In the genomic region with DNA sequence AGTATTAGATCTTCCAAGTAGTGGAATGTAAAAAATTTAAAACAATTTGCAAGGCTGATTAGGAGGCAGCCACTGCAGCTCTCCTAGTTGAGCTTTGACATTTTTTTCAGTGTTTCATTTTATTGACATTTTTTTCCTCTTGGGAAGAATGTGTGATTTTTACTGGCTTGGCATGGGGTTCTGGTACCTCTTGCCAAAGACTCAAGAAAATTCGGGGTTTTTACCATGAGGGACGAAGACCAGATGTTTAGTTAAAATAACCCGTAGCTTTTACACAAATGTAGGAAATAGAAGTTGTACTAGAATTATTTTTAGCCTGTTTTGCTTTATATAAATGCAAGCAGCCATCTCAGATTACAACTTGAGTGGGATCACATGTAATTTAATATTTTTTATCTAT, we compare ENCODE assay signal across 37 mouse cellular contexts. TPM values are rescaled to one million over a fixed set of nuclear protein-coding genes. Genes with fewer than 3 reads are reported as not detected.
DNase-seq lines count a peak whose midpoint lies in the region; ATAC-seq lines count a peak whose summit lies in the region.
"Had no signal": no experiment of that assay in that cellular context is flagged by ENCODE, and none has a peak within 500 bp of the region (broad histone marks: within the 10 kb centered on the region; RNA-seq: fewer than 3 reads in every experiment).

No protein-coding gene starts in this region.

- H3K9me3 ChIP-seq in embryonic facial prominence, embryonic 13.5 days: no peaks in the 10 kb centered on the region
- H3K9me3 ChIP-seq in embryonic facial prominence, embryonic 10.5 days: no peaks in the 10 kb centered on the region
- no peaks in the 10 kb centered on the region for H3K9me3 ChIP-seq in lung, embryonic 16.5 days (ENCODE audit: control insufficient read depth, low read length)
- H3K9me3 ChIP-seq in embryonic facial prominence, embryonic 15.5 days (replicated peaks): no peaks in the 10 kb centered on the region
- H3K9me3 ChIP-seq in limb, embryonic 15.5 days: no peaks in the 10 kb centered on the region
- H3K9me3 ChIP-seq: G1E; heart, embryonic 13.5 days; hindbrain, embryonic 10.5 days; kidney, embryonic 15.5 days; liver, embryonic 12.5 days had no signal

- H3K4me3 ChIP-seq in embryonic facial prominence, embryonic 13.5 days: no peak overlapping the region
- no peak overlapping the region for H3K4me3 ChIP-seq in embryonic facial prominence, embryonic 10.5 days
- H3K4me3 ChIP-seq in lung, embryonic 16.5 days (ENCODE audit: low read length): no peak overlapping the region
- no peak overlapping the region for H3K4me3 ChIP-seq in embryonic facial prominence, embryonic 15.5 days (replicated peaks)
- H3K4me3 ChIP-seq in limb, embryonic 15.5 days: no peak overlapping the region
- H3K4me3 ChIP-seq: gastrocnemius, adult 2 months; heart, embryonic 13.5 days; hindbrain, embryonic 10.5 days; kidney, embryonic 15.5 days; liver, embryonic 12.5 days had no signal

- peak overlapping the region; percentile 65 for H3K27ac ChIP-seq in embryonic facial prominence, embryonic 13.5 days
- no peak overlapping the region for H3K27ac ChIP-seq in embryonic facial prominence, embryonic 10.5 days (replicated peaks)
- no peak overlapping the region for H3K27ac ChIP-seq in lung, embryonic 16.5 days (ENCODE audit: low read length)
- H3K27ac ChIP-seq in embryonic facial prominence, embryonic 15.5 days (replicated peaks): peak overlapping the region; percentile 63
- H3K27ac ChIP-seq in limb, embryonic 15.5 days: peak overlapping the region; percentile 62
- H3K27ac ChIP-seq: gastrocnemius, adult 2 months; heart, embryonic 13.5 days; hindbrain, embryonic 10.5 days; kidney, embryonic 15.5 days; liver, embryonic 12.5 days had no signal

- H3K9ac ChIP-seq in embryonic facial prominence, embryonic 13.5 days: no peak overlapping the region
- H3K9ac ChIP-seq in lung, embryonic 16.5 days (ENCODE audit: low read length): no peak overlapping the region
- H3K9ac ChIP-seq in embryonic facial prominence, embryonic 15.5 days: no peak overlapping the region
- H3K9ac ChIP-seq in limb, embryonic 15.5 days: no peak overlapping the region
- H3K9ac ChIP-seq: heart, embryonic 13.5 days; kidney, embryonic 15.5 days; liver, embryonic 12.5 days; liver, postnatal 0 days had no signal

- no peaks in the 10 kb centered on the region for H3K27me3 ChIP-seq in embryonic facial prominence, embryonic 13.5 days
- H3K27me3 ChIP-seq in embryonic facial prominence, embryonic 10.5 days (replicated peaks; ENCODE audit: low read depth, poor library complexity, severe bottlenecking): 0 out of 2 replicates have a peak, but pooled peaks cover 3% of the 10 kb centered on the region
- no peaks in the 10 kb centered on the region for H3K27me3 ChIP-seq in lung, embryonic 16.5 days (ENCODE audit: control insufficient read depth, insufficient read depth, low read depth, low read length)
- no peaks in the 10 kb centered on the region for H3K27me3 ChIP-seq in embryonic facial prominence, embryonic 15.5 days
- peaks cover 7% of the 10 kb centered on the region for H3K27me3 ChIP-seq in limb, embryonic 15.5 days
- H3K27me3 ChIP-seq: heart, embryonic 13.5 days; kidney, embryonic 15.5 days; liver, embryonic 12.5 days; Patski had no signal

- H3K4me2 ChIP-seq in embryonic facial prominence, embryonic 13.5 days: no peak overlapping the region
- no peak overlapping the region for H3K4me2 ChIP-seq in lung, embryonic 16.5 days (ENCODE audit: low read depth, low read length)
- H3K4me2 ChIP-seq in embryonic facial prominence, embryonic 15.5 days (replicated peaks): no peak overlapping the region
- no peak overlapping the region for H3K4me2 ChIP-seq in limb, embryonic 15.5 days
- H3K4me2 ChIP-seq: heart, embryonic 13.5 days; kidney, embryonic 15.5 days; liver, embryonic 12.5 days had no signal

- no peaks in the 10 kb centered on the region for H3K36me3 ChIP-seq in embryonic facial prominence, embryonic 13.5 days
- no peaks in the 10 kb centered on the region for H3K36me3 ChIP-seq in embryonic facial prominence, embryonic 10.5 days (replicated peaks)
- H3K36me3 ChIP-seq in lung, embryonic 16.5 days (ENCODE audit: control insufficient read depth, insufficient read depth, low read length): no peaks in the 10 kb centered on the region
- no peaks in the 10 kb centered on the region for H3K36me3 ChIP-seq in embryonic facial prominence, embryonic 15.5 days
- no peaks in the 10 kb centered on the region for H3K36me3 ChIP-seq in limb, embryonic 15.5 days
- H3K36me3 ChIP-seq: G1E; heart, embryonic 13.5 days; hindbrain, embryonic 10.5 days; kidney, embryonic 15.5 days; liver, embryonic 12.5 days had no signal

- peaks cover 14% of the 10 kb centered on the region for H3K4me1 ChIP-seq in embryonic facial prominence, embryonic 13.5 days
- no peaks in the 10 kb centered on the region for H3K4me1 ChIP-seq in embryonic facial prominence, embryonic 10.5 days
- H3K4me1 ChIP-seq in lung, embryonic 16.5 days (replicated peaks; ENCODE audit: control insufficient read depth, insufficient read depth, low read length): peaks cover under 1% of the 10 kb centered on the region; the same call in 1 of the 2 replicates
- H3K4me1 ChIP-seq in embryonic facial prominence, embryonic 15.5 days: peaks cover 17% of the 10 kb centered on the region
- peaks cover 40% of the 10 kb centered on the region for H3K4me1 ChIP-seq in limb, embryonic 15.5 days
- H3K4me1 ChIP-seq: hindbrain, embryonic 10.5 days; liver, embryonic 12.5 days had no signal

- DNase-seq in embryonic facial prominence, embryonic 10.5 days (ENCODE audit: low spot score): no peak
- no peak for DNase-seq in lung, postnatal 4 days
- no peak for DNase-seq in gastrocnemius, postnatal 10 days
- DNase-seq in left cerebral cortex, postnatal 14 days (ENCODE audit: low spot score in 2 of 2): no peak
- DNase-seq: adrenal gland, postnatal 10 days; cerebellum, adult 8-10 months; gastrocnemius, adult 2 months; heart, postnatal 10 days; kidney, adult 18-20 months; kidney, postnatal 4 days; left cerebral cortex, postnatal 4 days; liver, postnatal 0 days; midbrain, embryonic 14.5 days; right cerebral cortex, postnatal 25 days; thymus, adult 2 months; thymus, postnatal 36 days had no signal

- no peak for ATAC-seq in embryonic facial prominence, embryonic 13.5 days (ENCODE audit: insufficient number of reproducible peaks, insufficient read depth, low FRiP score, low TSS enrichment, low read depth)
- ATAC-seq in lung, embryonic 16.5 days (ENCODE audit: low read depth): peak; percentile 10; the same call in 1 of the 2 replicates
- no peak for ATAC-seq in embryonic facial prominence, embryonic 15.5 days (ENCODE audit: insufficient number of reproducible peaks, low FRiP score, low TSS enrichment, low read depth)
- no peak; the same call in 1 of the 2 replicates for ATAC-seq in limb, embryonic 15.5 days (ENCODE audit: insufficient number of reproducible peaks, low FRiP score, low TSS enrichment, low read depth)
- ATAC-seq: forebrain, embryonic 14.5 days; hindbrain, embryonic 16.5 days; liver, embryonic 12.5 days; liver, postnatal 0 days; Patski had no signal

- intact Hi-C loops in left cerebral cortex, postnatal 14 days (cut with DNase I): no loop called here

- WGBS in embryonic facial prominence, embryonic 13.5 days: 36% methylated on average over 3 of the region's 3 CpGs
- 86% methylated on average over 3 of the region's 3 CpGs for WGBS in embryonic facial prominence, embryonic 10.5 days
- 37% methylated on average over 3 of the region's 3 CpGs for WGBS in lung, embryonic 16.5 days
- 17% methylated on average over 3 of the region's 3 CpGs for WGBS in embryonic facial prominence, embryonic 15.5 days
- WGBS in limb, embryonic 15.5 days: 14% methylated on average over 3 of the region's 3 CpGs

RNA-seq across cellular contexts. Expression of a gene that starts 4.2 kb away (rescaled TPM):
- polyA plus RNA-seq in embryonic facial prominence, embryonic 13.5 days (2015; fragmentation: Nextera tagmentation; extraction: Ambion mirVana): not detected in 2 replicates
- polyA plus RNA-seq in embryonic facial prominence, embryonic 10.5 days (2016; fragmentation: Nextera tagmentation; extraction: Ambion mirVana): not detected in 2 replicates
- not detected in 2 replicates for polyA plus RNA-seq in lung, embryonic 16.5 days (2015; fragmentation: Nextera tagmentation; extraction: Ambion mirVana)
- polyA plus RNA-seq in embryonic facial prominence, embryonic 15.5 days (2015; fragmentation: Nextera tagmentation; extraction: Ambion mirVana): 0.21 TPM in 1 of 2 replicates, not detected in the other
- not detected in 2 replicates for polyA plus RNA-seq in limb, embryonic 15.5 days (2015; fragmentation: Nextera tagmentation; extraction: Ambion mirVana)
- not detected for total RNA-seq in gastrocnemius, postnatal 10 days (2021)
- not detected for total RNA-seq in left cerebral cortex, postnatal 14 days (2021)
- total RNA-seq: adrenal gland, postnatal 10 days; gastrocnemius, adult 2 months; heart, adult 8-10 months; heart, postnatal 10 days; layer of hippocampus, adult 8-10 months; layer of hippocampus, postnatal 25 days; left cerebral cortex, adult 8-10 months; left cerebral cortex, postnatal 4 days; neutrophil, adult 5-6 weeks had no signal
- polyA plus RNA-seq: embryonic facial prominence, embryonic 11.5 days; G1E; gonadal fat pad, adult 2 months; heart, embryonic 13.5 days; hindbrain, embryonic 10.5 days; intestine, embryonic 14.5 days; liver, embryonic 12.5 days; liver, postnatal 0 days; neural tube, embryonic 11.5 days; Patski; thymus, adult 2 months had no signal

Comparison
In these comparisons a context has a peak if more than half of its experiments do, and no peak if none do; other contexts are left out.
1. H3K27ac ChIP-seq: peak in embryonic facial prominence, embryonic 13.5 days (single experiment), embryonic facial prominence, embryonic 15.5 days (single experiment) and limb, embryonic 15.5 days (single experiment); none in embryonic facial prominence, embryonic 10.5 days (single experiment) and lung, embryonic 16.5 days (single experiment).